Mouse (Mus musculus): ENCODE results near the gene Micall1.

Micall1 gene

GRCm38 (mm10) chr15:79108421-79109320 is at the start of gene Micall1:
Gene Micall1 (plus strand): TSS chr15:79108898.
- DNase-seq (ENCODE audit: low read depth) = peak; percentile 25

- DNase-seq (ENCODE audit: low read depth) = no peak
These were observed 47.7 kb upstream of the Micall1 start for GRCm38 (mm10) chr15:79060887-79061565.

- peak; percentile 96 for DNase-seq (ENCODE audit: low read depth)
These were observed 46.1 kb upstream of the Micall1 start, which contains the start of gene Ankrd54 for GRCm38 (mm10) chr15:79062376-79063159. Gene Ankrd54 (minus strand): TSS chr15:79062893.

- no peak for DNase-seq (ENCODE audit: low read depth)
These were observed 45.4 kb upstream of the Micall1 start for GRCm38 (mm10) chr15:79063160-79063740.

GRCm38 (mm10) chr15:79065086-79065770 is 43.5 kb upstream of the Micall1 start:
- DNase-seq (ENCODE audit: low read depth) = no peak

- DNase-seq (ENCODE audit: low read depth) = no peak
These were observed 42.4 kb upstream of the Micall1 start for GRCm38 (mm10) chr15:79066276-79066675.

- DNase-seq (ENCODE audit: low read depth) = no peak
These were observed 41.1 kb upstream of the Micall1 start for GRCm38 (mm10) chr15:79067631-79068030.

GRCm38 (mm10) chr15:79068416-79068815 is 40.3 kb upstream of the Micall1 start:
- no peak for DNase-seq (ENCODE audit: low read depth)

GRCm38 (mm10) chr15:79071117-79072039 is 37.3 kb upstream of the Micall1 start:
- DNase-seq (ENCODE audit: low read depth) = no peak

- no peak for DNase-seq (ENCODE audit: low read depth)
These were observed 34.9 kb upstream of the Micall1 start for GRCm38 (mm10) chr15:79073752-79074151.

- no peak for DNase-seq (ENCODE audit: low read depth)
These were observed 34.3 kb upstream of the Micall1 start for GRCm38 (mm10) chr15:79074446-79074845.

GRCm38 (mm10) chr15:79074913-79075532 is 33.7 kb upstream of the Micall1 start, which contains the start of gene Eif3l:
Gene Eif3l (plus strand): TSS chr15:79075179.
- DNase-seq (ENCODE audit: low read depth) = peak; percentile 77

- DNase-seq (ENCODE audit: low read depth) = no peak
These were observed 32.9 kb upstream of the Micall1 start for GRCm38 (mm10) chr15:79075658-79076365.

GRCm38 (mm10) chr15:79079567-79079966 is 29.1 kb upstream of the Micall1 start:
- no peak for DNase-seq (ENCODE audit: low read depth)

- no peak for DNase-seq (ENCODE audit: low read depth)
These were observed 16.4 kb upstream of the Micall1 start for GRCm38 (mm10) chr15:79092284-79092683.

- DNase-seq (ENCODE audit: low read depth) = no peak
These were observed 15.4 kb upstream of the Micall1 start for GRCm38 (mm10) chr15:79093083-79093839.

GRCm38 (mm10) chr15:79095483-79095882 is 13.2 kb upstream of the Micall1 start:
- no peak for DNase-seq (ENCODE audit: low read depth)

- DNase-seq (ENCODE audit: low read depth) = no peak
These were observed 12.1 kb upstream of the Micall1 start for GRCm38 (mm10) chr15:79096556-79096955.

Measured in c-Kit-positive CD71-negative TER-119-negative erythroid progenitor cells, embryonic 14.5 days (primary cell).